12 mouse cellular contexts compared by ENCODE assay signal in the genomic region with DNA sequence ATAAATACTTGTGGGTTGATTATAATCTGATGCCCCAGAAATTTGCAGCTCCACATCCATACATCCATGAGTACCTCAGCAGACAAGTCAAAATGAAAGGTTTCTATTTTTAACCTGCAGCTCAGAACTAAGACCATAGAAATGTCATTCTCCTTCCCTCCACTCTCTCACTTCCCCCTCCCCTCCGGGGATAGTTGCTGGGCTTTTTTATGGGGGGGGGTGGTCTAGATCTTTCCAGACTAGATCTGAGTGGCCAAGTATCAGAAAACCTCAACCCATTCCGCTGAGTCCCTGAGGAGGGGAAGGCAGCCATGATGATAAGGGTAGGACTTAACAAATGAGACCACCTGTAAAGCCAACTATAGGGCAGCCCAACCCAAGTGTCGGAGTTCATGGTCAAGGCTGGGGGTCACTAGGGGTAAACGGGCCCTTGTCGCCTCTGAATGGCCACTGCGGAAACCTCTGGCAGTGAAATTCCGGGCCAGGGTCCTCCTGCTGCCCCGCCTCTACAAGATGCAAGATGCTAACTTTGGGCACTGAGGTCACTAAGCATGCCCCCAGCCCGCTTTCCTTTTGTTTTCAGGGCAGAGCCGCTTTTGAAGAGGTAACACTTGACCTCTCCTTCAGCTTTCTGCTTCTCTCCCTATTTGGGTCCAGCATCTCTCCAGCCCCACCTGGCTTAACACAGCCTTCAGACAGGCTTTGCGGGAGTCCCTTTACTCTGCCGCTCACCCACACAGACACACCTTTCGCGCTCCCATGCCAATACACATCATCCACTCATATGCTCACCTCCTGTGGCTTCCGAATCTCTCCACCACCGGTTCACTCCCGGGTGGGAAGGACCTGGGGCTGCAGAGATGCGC. TPM values are rescaled to one million over a fixed set of nuclear protein-coding genes. Genes with fewer than 3 reads are reported as not detected.
DNase-seq lines count a peak whose midpoint lies in the region; ATAC-seq lines count a peak whose summit lies in the region.
"Had no signal": no experiment of that assay in that cellular context is flagged by ENCODE, and none has a peak within 500 bp of the region (broad histone marks: within the 10 kb centered on the region; RNA-seq: fewer than 3 reads in every experiment).

No protein-coding gene starts in this region.

- 2% methylated on average over 18 of the region's 18 CpGs for WGBS in hindbrain, embryonic 10.5 days
- 9% methylated on average over 18 of the region's 18 CpGs for WGBS in midbrain, embryonic 14.5 days

- 0 out of 2 replicates have a peak overlapping the region, but pooled peaks have one; percentile 9 for H3K9ac ChIP-seq in midbrain, embryonic 14.5 days (replicated peaks; ENCODE audit: low read length)

- H3K4me1 ChIP-seq in hindbrain, embryonic 10.5 days (replicated peaks): peaks cover 54% of the 10 kb centered on the region
- no peaks in the 10 kb centered on the region for H3K4me1 ChIP-seq in midbrain, embryonic 14.5 days (ENCODE audit: control insufficient read depth, insufficient read depth, low read length)

- peak overlapping the region; percentile 41 for H3K4me3 ChIP-seq in hindbrain, embryonic 10.5 days
- no peak overlapping the region for H3K4me3 ChIP-seq in midbrain, embryonic 14.5 days (replicated peaks; ENCODE audit: low read depth, low read length)
- H3K4me3 ChIP-seq: heart, embryonic 10.5 days had no signal

- ATAC-seq in midbrain, embryonic 14.5 days (ENCODE audit: low FRiP score, low TSS enrichment): no peak

- peak; percentile 17 for DNase-seq in ZHBTc4 (ENCODE audit: low read depth, low spot score)
- peak; percentile 80 to 84 for DNase-seq in cerebellum, postnatal 14 days
- DNase-seq in hindbrain, embryonic 10.5 days (ENCODE audit: low spot score): peak; percentile 60
- peak; percentile 26 for DNase-seq in midbrain, embryonic 14.5 days
- DNase-seq in spleen, postnatal 36 days (ENCODE audit: low spot score in 2 of 2): no peak
- DNase-seq in frontal cortex, postnatal 14 days (ENCODE audit: low spot score in 2 of 2): no peak
- DNase-seq in kidney, postnatal 10 days: no peak
- DNase-seq in frontal cortex, postnatal 36 days (ENCODE audit: low spot score in 2 of 2): no peak
- DNase-seq: lung, adult 18-20 months had no signal

- H3K27ac ChIP-seq in hindbrain, embryonic 10.5 days: peak overlapping the region; percentile 77
- peak overlapping the region; percentile 21; the same call in 1 of the 2 replicates for H3K27ac ChIP-seq in midbrain, embryonic 14.5 days (replicated peaks; ENCODE audit: low read depth, low read length)
- H3K27ac ChIP-seq: heart, embryonic 10.5 days had no signal

- H3K9me3 ChIP-seq in hindbrain, embryonic 10.5 days: no peaks in the 10 kb centered on the region
- H3K9me3 ChIP-seq in midbrain, embryonic 14.5 days (ENCODE audit: control insufficient read depth, low read length): no peaks in the 10 kb centered on the region
- H3K9me3 ChIP-seq: heart, embryonic 10.5 days had no signal

- peak overlapping the region; percentile 56 for H3K4me2 ChIP-seq in midbrain, embryonic 14.5 days (ENCODE audit: low read length)

- H3K27me3 ChIP-seq in hindbrain, embryonic 10.5 days (ENCODE audit: insufficient read depth, poor library complexity, severe bottlenecking): peaks cover 98% of the 10 kb centered on the region
- peaks cover 69% of the 10 kb centered on the region for H3K27me3 ChIP-seq in midbrain, embryonic 14.5 days (ENCODE audit: control insufficient read depth, insufficient read depth, low read length)

- H3K36me3 ChIP-seq in hindbrain, embryonic 10.5 days: peaks cover 7% of the 10 kb centered on the region
- no peaks in the 10 kb centered on the region for H3K36me3 ChIP-seq in midbrain, embryonic 14.5 days (ENCODE audit: control insufficient read depth, insufficient read depth, low read length)
- H3K36me3 ChIP-seq: heart, embryonic 10.5 days had no signal

RNA-seq across cellular contexts. Expression of gene Gm10837, which starts 6.6 kb away (rescaled TPM):
- polyA plus RNA-seq in hindbrain, embryonic 10.5 days (2016; fragmentation: Nextera tagmentation; extraction: Ambion mirVana): 0.24 and 0.29 TPM in 2 replicates
- 0.38 and 0.72 TPM in 2 replicates for polyA plus RNA-seq in midbrain, embryonic 14.5 days (2014; fragmentation: Nextera tagmentation; extraction: Ambion mirVana)
- polyA plus RNA-seq: heart, embryonic 10.5 days; kidney, embryonic 16.5 days; stomach, embryonic 14.5 days had no signal

RNA-seq across cellular contexts. Expression of gene Zic2, which starts 8.6 kb away (rescaled TPM):
- 7.2 and 10.1 TPM in 2 replicates for polyA plus RNA-seq in hindbrain, embryonic 10.5 days (2016; fragmentation: Nextera tagmentation; extraction: Ambion mirVana)
- polyA plus RNA-seq in midbrain, embryonic 14.5 days (2014; fragmentation: Nextera tagmentation; extraction: Ambion mirVana): 10.3 and 10.8 TPM in 2 replicates
- polyA plus RNA-seq: kidney, embryonic 16.5 days; stomach, embryonic 14.5 days had no signal

RNA-seq across cellular contexts. Expression of gene Zic5, which starts 18.3 kb away (rescaled TPM):
- polyA plus RNA-seq in hindbrain, embryonic 10.5 days (2016; fragmentation: Nextera tagmentation; extraction: Ambion mirVana): 16.5 and 20.3 TPM in 2 replicates
- 9.9 and 14.9 TPM in 2 replicates for polyA plus RNA-seq in midbrain, embryonic 14.5 days (2014; fragmentation: Nextera tagmentation; extraction: Ambion mirVana)
- polyA plus RNA-seq: stomach, embryonic 14.5 days had no signal

RNA-seq across cellular contexts. Expression of gene Gm5089, which starts 32.9 kb away (rescaled TPM):
- polyA plus RNA-seq in hindbrain, embryonic 10.5 days (2016; fragmentation: Nextera tagmentation; extraction: Ambion mirVana): 1.9 and 2.4 TPM in 2 replicates
- polyA plus RNA-seq in midbrain, embryonic 14.5 days (2014; fragmentation: Nextera tagmentation; extraction: Ambion mirVana): 0.70 and 0.75 TPM in 2 replicates
- polyA plus RNA-seq: heart, embryonic 10.5 days; kidney, embryonic 16.5 days; stomach, embryonic 14.5 days had no signal

RNA-seq across cellular contexts. Expression of gene Pcca, which starts 50.3 kb away (rescaled TPM):
- 25.6 and 29.3 TPM in 2 replicates for polyA plus RNA-seq in hindbrain, embryonic 10.5 days (2016; fragmentation: Nextera tagmentation; extraction: Ambion mirVana)
- 19.1 and 29.9 TPM in 2 replicates for polyA plus RNA-seq in midbrain, embryonic 14.5 days (2014; fragmentation: Nextera tagmentation; extraction: Ambion mirVana)

Comparison
In these comparisons a context has a peak if more than half of its experiments do, and no peak if none do; other contexts are left out.
1. DNase-seq: peak in ZHBTc4 (single experiment), cerebellum, postnatal 14 days (2 of 2), hindbrain, embryonic 10.5 days (single experiment) and midbrain, embryonic 14.5 days (single experiment); none in spleen, postnatal 36 days (0 of 2), frontal cortex, postnatal 14 days (0 of 2), kidney, postnatal 10 days (single experiment) and frontal cortex, postnatal 36 days (0 of 2).